Mouse (Mus musculus): ENCODE data around the gene Esr2. TPM values are rescaled to one million over a fixed set of nuclear protein-coding genes. Genes with fewer than 3 reads are reported as not detected.

Esr2 gene
- 0.04 TPM in 1 of 2 replicates, not detected in the other for polyA plus RNA-seq (2015; fragmentation: Nextera tagmentation; extraction: Ambion mirVana)

GRCm38 (mm10) chr12:76177000-76177863 lies at the start of gene Esr2:
Gene Esr2 (minus strand): TSS chr12:76177259.

Other genes with a start within 250 kb of the Esr2 start
- not detected in 2 replicates for gene Tex21, start 69.5 kb upstream of the Esr2 start, polyA plus RNA-seq (2015; fragmentation: Nextera tagmentation; extraction: Ambion mirVana)
- 13.3 and 25.9 TPM in 2 replicates for gene Mthfd1, start 78.0 kb upstream of the Esr2 start, polyA plus RNA-seq (2015; fragmentation: Nextera tagmentation; extraction: Ambion mirVana)
- gene Akap5, start 147.6 kb upstream of the Esr2 start, polyA plus RNA-seq (2015; fragmentation: Nextera tagmentation; extraction: Ambion mirVana) = 0.70 and 1.7 TPM in 2 replicates
- 11.1 and 11.2 TPM in 2 replicates for gene Zbtb25, start 192.3 kb upstream of the Esr2 start, polyA plus RNA-seq (2015; fragmentation: Nextera tagmentation; extraction: Ambion mirVana)
- 2.8 and 4.6 TPM in 2 replicates for gene Zbtb1, start 193.0 kb upstream of the Esr2 start, polyA plus RNA-seq (2015; fragmentation: Nextera tagmentation; extraction: Ambion mirVana)
- gene Hspa2, start 226.9 kb upstream of the Esr2 start, polyA plus RNA-seq (2015; fragmentation: Nextera tagmentation; extraction: Ambion mirVana) = 13.4 and 16.4 TPM in 2 replicates
- gene Ppp1r36, start 240.3 kb upstream of the Esr2 start, polyA plus RNA-seq (2015; fragmentation: Nextera tagmentation; extraction: Ambion mirVana) = 1.0 and 1.8 TPM in 2 replicates